Mouse (Mus musculus): ENCODE results near the gene Bmper.

Gene Bmper

DNA sequence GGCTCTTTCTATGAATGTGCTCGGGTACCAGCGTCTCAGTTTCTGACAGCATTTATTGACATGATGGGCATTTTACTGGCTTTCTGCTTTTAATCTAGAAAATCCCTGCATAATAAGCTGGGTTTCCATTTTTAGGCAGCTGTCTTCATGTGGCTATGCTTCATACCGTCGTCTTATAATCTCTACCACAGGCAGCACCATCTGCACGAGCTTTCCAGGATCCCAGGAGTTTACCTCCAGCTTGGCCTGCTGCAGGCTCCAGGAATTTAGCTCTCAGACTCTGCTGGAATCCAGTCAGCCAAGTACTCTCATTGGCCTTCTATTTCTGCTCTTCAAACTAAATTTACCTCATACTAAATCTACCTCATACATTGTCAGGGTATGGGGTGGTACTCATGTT is 219.3 kb downstream of the Bmper start:
- DNase-seq: no peak

DNA sequence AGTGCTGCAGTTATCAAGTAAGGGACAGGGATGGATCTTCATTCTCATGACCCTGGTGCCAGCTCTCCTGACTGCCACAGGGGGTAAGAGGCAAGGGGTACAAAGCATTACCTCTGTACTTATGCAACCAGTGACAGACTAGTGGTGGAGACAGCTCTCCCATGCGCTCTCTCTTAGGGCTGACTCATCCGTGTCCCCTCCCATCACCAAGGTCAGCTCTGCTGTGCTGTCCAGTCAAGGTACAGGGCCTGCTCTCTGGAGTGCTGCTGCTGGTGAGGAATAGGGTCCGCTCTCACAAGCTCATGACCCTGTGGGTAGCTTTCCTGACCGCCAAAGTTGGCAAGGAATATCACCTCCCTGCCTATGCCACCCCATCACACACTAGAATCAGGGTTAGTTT is 222.1 kb downstream of the Bmper start:
- DNase-seq: no peak

GRCm38 (mm10) chr9:23447271-23447961 is 224.5 kb downstream of the Bmper start:
- DNase-seq: no peak

DNA sequence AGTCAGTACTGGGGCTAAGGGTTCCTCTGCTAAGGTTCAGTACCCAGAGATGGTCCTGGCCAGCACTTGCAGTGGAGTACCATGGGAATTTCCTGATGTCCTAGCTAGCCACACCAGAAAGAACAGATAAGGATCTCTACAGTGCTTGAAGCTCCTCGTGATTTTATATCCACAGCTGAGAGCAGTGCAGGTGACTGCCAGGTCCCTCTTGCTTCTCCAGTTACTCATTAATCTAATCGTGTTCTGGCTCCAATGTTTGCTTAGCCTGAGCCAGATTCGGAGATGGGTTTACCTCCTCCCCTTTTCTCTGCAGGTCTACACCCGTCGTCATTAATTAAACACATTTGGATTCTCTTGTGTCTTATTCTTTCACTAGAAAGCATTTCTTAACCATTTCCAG is 230.4 kb downstream of the Bmper start:
- DNase-seq: no peak

GRCm38 (mm10) chr9:23457186-23457585 is 234.3 kb downstream of the Bmper start:
- DNase-seq: no peak

DNA sequence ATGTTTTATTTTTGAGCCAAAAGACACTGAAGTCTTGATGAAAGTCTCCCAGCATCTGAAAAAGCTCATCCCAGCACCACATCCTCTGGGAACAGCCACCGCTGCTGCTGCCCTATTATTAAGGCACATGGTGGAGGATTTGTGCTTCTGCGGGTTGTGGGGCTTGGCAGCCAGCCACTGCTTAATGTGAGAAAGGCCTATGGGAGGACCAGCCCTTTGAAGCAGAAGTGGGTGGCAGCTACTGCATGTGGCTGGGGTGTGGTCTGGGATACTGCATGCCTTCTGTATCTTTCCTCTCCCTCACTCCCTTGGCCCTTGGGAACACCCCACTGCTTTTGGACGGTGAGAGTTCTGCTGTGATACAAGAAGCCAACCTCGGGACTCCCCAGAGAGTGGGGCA is 237.8 kb downstream of the Bmper start:
- DNase-seq: no peak

- no peak for DNase-seq
Observed at GRCm38 (mm10) chr9:23462949-23463608, 240.2 kb downstream of the Bmper start.

- no peak for DNase-seq
Observed at GRCm38 (mm10) chr9:23464981-23465630, 242.2 kb downstream of the Bmper start.

DNA sequence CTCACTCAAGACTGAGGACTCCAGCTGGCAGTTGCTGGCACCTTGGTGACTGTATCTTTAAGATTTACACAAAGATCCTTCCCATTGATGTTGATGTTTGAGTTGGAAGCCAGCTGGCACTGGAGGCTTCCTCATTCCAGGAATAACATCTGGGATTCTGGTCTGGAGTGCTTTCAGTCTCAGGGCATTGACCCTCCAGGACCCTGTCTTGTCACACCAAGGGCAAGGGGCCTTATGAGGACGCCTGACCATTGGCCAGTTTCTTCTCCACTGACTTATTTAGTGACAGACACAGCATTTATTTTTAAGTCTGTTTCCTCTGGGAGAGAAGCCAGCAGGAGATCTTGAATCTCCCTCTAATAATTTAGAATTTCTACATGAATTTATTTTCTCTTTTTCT is 247.0 kb downstream of the Bmper start:
- DNase-seq: no peak

DNA sequence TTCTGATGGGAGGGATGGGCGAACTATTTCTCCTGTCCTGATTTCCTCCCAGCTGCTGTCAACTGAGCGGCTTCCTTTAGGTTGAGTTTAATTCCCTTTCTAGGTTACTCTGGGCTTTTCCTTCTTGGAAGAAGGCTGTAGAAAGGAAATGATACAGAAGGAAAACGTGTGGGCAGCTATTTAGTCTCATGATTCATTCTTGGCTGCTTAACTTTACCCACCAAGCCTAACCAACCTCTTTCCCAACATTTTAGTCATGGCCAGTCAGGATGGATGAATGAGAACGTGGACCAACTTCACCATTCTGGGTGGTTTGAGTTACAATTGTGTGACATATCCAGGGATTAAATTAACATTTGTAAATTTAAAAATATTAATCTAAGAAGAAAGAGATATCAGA is 263.0 kb downstream of the Bmper start:
- no peak for DNase-seq

DNA sequence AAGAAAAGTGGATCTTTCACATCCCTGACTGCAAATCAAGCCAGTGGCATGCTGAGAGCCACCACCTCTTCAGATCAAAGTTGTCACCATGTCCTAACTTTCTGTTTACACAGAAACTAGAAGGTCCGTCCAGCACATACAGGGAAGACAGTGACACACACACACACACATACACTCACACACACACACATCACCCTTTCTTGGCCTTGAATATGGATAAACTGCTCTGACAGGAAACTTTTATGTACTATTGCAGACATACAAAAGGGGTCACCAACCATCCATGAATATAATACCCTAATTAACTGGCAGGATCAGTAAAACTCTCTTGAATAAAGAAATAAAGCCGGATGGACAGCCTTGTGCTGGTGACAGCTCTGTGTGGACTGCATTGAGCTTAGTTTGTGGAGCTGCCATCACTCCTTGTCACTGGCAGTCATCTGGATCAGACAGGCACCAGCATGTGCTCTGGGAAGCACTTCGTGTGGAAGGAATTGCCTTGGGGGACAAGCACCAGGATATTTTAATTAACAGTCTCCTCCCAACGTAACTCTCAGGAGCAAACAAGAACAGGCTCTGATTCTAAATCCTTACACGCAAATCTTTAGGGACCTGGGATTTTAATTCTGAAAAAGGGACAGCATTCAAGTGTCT is 264.0 kb downstream of the Bmper start:
- no peak for DNase-seq

DNA sequence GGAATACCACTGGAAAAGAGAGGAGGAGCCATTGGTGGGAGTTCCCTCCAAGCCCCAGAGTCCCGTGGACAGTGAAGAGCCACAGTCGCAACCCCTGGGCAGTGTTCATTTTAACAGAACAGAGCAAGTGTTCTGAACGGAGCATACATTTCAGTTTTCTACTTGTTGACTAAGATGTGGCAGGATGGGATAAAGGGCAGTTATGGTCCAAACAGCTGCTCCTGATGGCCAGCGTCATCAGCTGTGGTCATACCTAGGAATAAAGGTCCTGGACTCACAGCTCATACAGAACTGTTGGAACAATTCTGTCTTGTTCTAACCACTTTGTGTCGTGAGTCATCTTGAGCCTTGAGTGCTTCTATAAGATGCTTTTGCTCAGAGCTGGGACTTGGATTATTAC is 265.4 kb downstream of the Bmper start:
- DNase-seq: no peak

DNA sequence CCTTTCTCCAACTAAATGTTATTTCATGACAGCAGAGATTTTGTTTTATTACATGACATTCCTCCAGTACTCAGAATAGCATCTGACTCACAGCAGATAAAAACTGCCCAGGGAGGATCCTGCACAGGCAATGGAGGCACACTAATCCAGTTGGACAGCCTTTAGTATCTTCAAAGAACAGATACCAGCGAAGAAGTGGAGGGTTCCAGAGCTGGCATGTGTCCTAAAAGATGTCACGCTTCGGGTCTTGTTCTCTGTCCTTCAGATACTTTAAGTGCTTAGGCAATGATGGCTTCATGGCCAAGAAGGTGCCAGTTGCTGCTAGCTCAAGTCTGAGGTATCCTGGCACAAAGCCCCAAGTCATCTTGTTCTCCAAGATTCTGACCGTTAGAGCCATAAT is 272.5 kb downstream of the Bmper start:
- no peak for DNase-seq

DNA sequence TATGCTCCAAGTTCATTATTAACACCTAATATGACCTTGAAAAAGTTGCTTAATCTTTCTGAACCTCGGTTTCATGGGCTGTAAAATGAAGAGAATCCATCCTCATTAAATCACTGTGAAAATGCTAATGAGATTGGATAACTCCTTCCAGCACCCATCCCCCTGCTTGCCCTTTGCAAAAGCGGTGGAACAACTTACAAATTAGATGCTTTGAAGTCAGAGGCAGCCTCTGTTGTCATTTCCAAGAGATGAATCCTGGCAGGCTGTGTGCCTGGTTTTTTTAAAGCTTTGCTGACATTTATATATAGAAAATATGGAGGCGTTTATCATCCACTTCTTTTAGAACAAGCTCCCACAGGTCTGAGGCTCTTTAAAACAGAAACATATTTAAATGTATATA is 274.8 kb downstream of the Bmper start:
- no peak for DNase-seq

DNA sequence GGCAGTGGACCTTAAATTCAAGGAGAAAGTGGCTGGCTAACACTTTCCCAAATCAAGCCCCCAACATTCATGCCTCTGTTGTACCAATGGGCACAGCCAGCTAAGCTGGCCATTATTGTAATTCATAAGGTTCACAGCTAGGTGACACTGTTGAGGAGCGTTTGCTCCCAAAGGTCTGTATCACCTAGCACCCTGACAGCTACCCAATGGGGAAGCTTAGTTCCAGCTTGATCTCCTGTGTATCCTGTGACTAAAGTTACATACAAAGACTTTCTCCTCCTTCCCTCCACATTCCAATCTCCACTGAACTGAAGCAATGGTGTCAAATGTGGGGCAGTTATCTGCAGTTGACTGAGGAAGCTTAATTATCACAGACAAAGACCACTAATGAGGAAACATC is 311.0 kb downstream of the Bmper start:
- no peak for DNase-seq

Measured in B cell, adult 2 months (primary cell).